Mouse (Mus musculus): ENCODE results near the gene Rccd1. TPM values are rescaled to one million over a fixed set of nuclear protein-coding genes. Genes with fewer than 3 reads are reported as not detected.

The Rccd1 gene
- 3.7 and 7.2 TPM in 2 replicates for polyA plus RNA-seq (2012; ENCODE audit: insufficient read depth, insufficient read length, missing spikeins)

DNA sequence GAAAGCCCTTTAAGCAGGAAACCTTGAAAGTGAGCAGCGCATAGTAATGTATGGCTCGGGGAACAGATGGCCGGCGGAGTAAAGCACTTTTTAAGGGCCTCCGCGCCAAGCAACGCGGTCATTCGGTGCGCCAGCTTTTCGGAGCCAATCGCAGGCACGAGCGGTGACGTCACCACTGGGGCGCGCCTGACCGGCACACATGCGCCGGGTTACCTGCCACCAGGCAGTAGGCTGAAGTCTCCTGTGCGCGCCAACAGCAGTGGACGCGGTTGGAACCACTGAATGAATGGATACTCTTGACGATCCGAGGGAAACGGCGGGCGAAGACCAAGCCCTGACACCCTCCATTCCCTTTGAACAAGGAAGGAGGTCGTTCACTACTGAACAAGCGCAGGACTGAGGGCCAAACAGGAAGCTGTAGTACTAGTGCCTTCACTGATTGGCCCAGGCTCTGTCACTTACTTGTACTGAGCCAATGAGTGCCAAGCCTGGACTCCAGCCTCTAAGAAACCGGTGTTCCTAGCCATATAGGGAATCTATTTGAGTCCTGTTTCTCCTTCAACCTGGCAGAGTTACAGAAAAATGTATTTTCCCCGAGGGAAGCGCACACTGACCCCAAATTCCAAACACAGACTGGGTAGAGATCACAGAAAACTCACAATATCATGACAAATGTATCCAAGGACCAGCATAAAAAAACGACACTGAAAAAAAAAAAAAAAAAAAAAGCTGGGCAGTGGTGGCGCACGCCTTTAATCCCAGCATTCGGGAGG is at the start of gene Rccd1:
TSS of gene Rccd1 (minus strand) at position 412 of the 773 bp plus-strand sequence.
- peak within 1 kb of the TSS; percentile 81 for H3K4me3 ChIP-seq (ENCODE audit: insufficient read depth, low read depth, low read length)
- H3K4me1 ChIP-seq (ENCODE audit: control insufficient read depth, insufficient read depth, insufficient read length, low read length) = peaks cover 2% of the 10 kb centered on the region; the same call in 1 of the 2 replicates
- H3K27ac ChIP-seq (replicated peaks; ENCODE audit: low read depth, low read length) = peak within 1 kb of the TSS; percentile 99

DNA sequence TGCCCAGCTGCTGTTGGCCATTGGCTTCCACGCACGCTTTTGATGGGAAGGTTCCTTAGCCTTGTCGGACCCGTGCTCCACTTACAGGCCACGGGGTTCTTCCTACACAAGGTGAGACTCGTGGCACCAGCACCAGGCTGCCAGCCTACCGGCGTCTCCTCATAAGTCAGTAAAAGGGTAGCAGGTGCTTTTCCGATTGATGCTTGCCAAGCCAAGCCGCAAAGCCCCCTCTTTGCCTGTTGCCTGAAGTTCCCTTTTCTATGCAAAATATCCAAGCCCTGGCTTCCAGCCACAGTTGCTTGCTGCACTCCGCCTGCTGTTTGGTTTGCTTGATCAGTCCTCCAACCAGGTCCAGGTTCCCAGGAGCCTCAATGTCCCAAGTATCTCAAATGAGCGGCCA is 49.6 kb upstream of the Rccd1 start:
- H3K27ac ChIP-seq (replicated peaks; ENCODE audit: low read depth, low read length) = no peak overlapping the region
- 0 out of 2 replicates have a peak, but pooled peaks cover 3% of the 10 kb centered on the region for H3K4me1 ChIP-seq (ENCODE audit: control insufficient read depth, insufficient read depth, insufficient read length, low read length)
- H3K4me3 ChIP-seq (ENCODE audit: insufficient read depth, low read depth, low read length) = no peak overlapping the region

DNA sequence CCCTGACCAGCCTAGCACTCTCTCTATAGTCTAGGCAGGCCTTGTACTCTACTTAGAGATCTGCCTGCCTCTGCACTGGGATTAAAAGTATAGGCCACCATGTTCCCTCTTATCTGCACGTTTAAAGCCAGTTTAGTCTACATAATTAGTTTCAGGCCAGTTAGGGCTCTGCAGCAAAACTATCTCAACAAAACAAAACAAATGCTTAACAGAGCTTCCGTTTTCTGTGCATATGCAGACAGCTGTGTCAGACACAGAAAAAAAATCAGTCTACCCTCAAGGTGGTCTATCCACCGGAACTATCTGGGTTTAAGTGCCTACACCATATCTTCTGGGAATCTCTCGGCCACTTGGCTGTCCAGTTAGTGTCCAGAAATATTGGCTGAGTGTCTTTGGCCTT is 49.1 kb upstream of the Rccd1 start:
- Histone ChIP-seq H3K4me3 (ENCODE audit: insufficient read depth, low read depth, low read length) (no peak overlapping the region), H3K4me1 (ENCODE audit: control insufficient read depth, insufficient read depth, insufficient read length, low read length) (peaks cover 3% of the 10 kb centered on the region; the same call in 1 of the 2 replicates), H3K27ac (replicated peaks; ENCODE audit: low read depth, low read length) (no peak overlapping the region)

DNA sequence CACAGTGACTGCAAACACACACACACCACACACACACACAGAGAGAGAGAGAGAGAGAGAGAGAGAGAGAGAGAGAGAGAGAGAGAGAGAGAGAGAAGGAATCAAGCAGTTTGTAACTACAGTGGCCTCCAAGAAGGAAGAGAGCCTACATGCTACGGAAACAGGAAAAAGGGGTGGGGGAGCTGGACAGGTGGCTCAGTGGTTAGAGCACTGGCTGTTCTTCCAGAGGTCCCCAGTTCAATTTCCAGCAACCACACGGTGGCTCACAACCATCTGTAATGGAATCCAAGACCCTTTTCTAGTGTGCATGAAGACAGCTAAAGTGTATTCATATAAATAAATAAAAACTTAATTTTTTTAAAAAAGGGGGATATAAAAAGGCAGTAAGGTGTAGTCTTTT is 48.4 kb upstream of the Rccd1 start:
- Histone ChIP-seq H3K4me1 (ENCODE audit: control insufficient read depth, insufficient read depth, insufficient read length, low read length) (peaks cover 3% of the 10 kb centered on the region; the same call in 1 of the 2 replicates), H3K27ac (replicated peaks; ENCODE audit: low read depth, low read length) (no peak overlapping the region), H3K4me3 (ENCODE audit: insufficient read depth, low read depth, low read length) (no peak overlapping the region)

DNA sequence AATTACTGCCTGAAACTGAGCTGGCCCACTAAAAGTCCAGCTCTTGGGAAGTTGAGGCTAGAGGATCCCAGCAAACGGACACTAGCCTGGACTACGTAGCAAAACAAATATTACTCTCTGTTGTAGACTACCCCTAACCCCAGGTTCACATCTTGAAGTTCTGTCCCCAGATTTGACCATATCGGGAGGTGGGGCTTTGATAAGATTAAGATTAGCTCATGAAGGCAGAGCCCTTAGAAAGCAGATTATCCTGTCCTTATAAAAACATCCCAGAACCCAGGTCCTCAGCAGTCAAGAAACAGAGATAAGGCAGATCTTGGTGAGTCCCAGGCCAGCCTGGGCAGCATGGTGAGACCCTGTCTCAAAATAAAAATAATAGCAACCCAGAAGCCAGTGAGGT is 47.9 kb upstream of the Rccd1 start:
- H3K4me1 ChIP-seq (ENCODE audit: control insufficient read depth, insufficient read depth, insufficient read length, low read length) = peaks cover 3% of the 10 kb centered on the region; the same call in 1 of the 2 replicates
- no peak overlapping the region for H3K4me3 ChIP-seq (ENCODE audit: insufficient read depth, low read depth, low read length)
- H3K27ac ChIP-seq (replicated peaks; ENCODE audit: low read depth, low read length) = no peak overlapping the region

DNA sequence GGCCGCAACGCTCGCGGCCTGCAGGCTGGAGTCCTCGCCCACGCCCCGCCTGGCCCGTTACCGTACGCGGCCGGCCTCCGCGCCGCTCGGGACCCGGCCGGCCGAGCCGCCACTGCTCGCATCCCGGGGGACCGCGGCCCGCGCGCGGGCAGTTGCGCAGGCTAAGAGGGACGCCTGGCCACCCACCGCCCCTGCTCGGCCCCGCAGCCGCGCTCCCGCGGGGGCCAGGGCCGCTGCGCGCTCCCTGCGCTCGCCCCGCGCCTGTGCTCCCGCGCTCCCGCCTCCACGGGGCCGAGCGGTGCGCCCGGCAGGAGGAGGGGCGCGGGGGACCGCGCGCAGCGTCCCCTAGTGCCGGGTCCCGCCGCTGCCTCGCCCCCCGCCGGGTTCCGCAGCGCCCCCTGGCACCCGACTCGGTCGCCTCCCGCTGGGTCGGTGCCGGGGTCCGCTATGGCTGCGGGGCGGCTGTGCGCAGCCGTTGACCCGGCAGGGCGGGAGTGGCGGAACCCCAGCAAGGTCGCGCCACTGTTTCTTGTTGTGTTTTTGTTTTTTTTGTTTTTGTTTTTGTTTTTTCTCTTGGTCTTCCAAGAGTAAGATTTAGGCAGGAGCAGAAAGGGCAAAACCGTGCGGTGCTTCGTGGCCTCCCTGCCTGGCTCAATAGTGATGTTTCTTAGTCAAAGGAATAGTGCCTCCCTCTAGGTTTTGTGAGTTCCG is 46.9 kb upstream of the Rccd1 start, which contains the start of gene Man2a2:
TSS of gene Man2a2 (minus strand) at position 335 of the 711 bp plus-strand sequence.
- Histone ChIP-seq H3K4me3 (ENCODE audit: insufficient read depth, low read depth, low read length) (peak within 1 kb of the TSS; percentile 84), H3K27ac (replicated peaks; ENCODE audit: low read depth, low read length) (peak within 1 kb of the TSS; percentile 54), H3K4me1 (ENCODE audit: control insufficient read depth, insufficient read depth, insufficient read length, low read length) (peaks cover 3% of the 10 kb centered on the region; the same call in 1 of the 2 replicates)

DNA sequence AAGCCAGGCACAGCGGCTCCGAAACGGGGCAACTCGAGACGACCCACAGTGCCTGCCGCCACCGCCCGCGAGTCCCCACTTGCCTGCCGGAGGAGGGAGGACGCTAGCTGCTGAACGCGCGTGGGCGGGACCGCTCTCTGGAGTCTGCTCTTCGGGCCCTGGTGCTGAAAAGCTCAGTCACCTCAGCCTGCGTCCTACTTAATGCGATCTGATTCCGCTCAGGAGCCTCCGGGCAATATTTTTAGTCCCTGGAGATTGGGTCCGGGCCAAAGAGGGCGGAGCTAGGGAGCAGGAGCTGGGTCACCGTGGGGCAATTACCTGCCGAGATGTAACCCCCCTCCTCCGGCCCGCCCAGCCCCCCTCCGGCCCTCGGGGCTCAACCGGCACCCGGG is 46.4 kb upstream of the Rccd1 start:
- Histone ChIP-seq H3K4me1 (ENCODE audit: control insufficient read depth, insufficient read depth, insufficient read length, low read length) (peaks cover 3% of the 10 kb centered on the region; the same call in 1 of the 2 replicates), H3K4me3 (ENCODE audit: insufficient read depth, low read depth, low read length) (peak overlapping the region; percentile 84), H3K27ac (replicated peaks; ENCODE audit: low read depth, low read length) (peak overlapping the region; percentile 54)

DNA sequence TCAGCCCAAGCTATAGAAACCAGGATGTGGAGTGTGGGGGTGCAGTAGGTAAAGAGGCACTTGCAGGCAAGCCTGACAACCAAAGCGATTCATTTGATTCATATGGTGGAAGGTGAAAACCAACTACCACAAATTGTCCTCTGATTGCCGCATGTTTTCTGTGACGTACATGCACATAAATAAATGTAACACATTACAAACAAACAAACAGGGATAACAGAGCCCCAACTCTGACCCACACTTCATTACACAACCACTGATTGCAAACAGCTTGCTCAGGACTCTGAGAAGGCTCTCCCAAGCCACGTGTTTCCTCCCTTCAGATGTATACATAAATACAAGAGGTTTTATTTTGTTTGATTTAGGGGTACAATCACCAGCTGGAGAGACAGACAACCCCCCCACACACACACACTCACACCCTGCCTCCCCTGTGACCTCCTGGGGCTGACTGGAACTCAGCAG is 45.7 kb upstream of the Rccd1 start:
- peak overlapping the region; percentile 84 for H3K4me3 ChIP-seq (ENCODE audit: insufficient read depth, low read depth, low read length)
- H3K27ac ChIP-seq (replicated peaks; ENCODE audit: low read depth, low read length) = peak overlapping the region; percentile 54
- H3K4me1 ChIP-seq (ENCODE audit: control insufficient read depth, insufficient read depth, insufficient read length, low read length) = peaks cover 3% of the 10 kb centered on the region; the same call in 1 of the 2 replicates

DNA sequence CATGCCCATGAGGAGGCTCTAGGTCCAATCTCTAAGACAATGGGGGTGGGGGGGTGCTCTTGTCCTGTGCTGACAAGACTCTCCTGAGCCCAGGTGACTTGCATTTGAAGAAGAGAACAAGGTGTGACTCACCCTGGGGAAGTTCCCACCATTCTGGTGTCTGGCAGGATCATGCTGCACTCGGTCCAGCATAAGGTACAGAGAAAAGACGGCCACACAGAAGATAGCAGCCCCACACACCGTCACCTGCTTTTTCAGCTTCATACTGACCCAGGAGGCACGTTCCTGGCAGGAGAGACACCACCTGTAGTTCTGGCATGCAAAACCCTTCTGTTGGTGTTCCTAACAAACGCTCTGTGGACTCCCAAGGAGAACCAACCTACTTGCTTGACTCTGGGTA is 45.2 kb upstream of the Rccd1 start:
- Histone ChIP-seq H3K4me3 (ENCODE audit: insufficient read depth, low read depth, low read length) (peak overlapping the region; percentile 84), H3K27ac (replicated peaks; ENCODE audit: low read depth, low read length) (0 out of 2 replicates have a peak overlapping the region, but pooled peaks have one; percentile 8), H3K4me1 (ENCODE audit: control insufficient read depth, insufficient read depth, insufficient read length, low read length) (peaks cover 3% of the 10 kb centered on the region; the same call in 1 of the 2 replicates)

DNA sequence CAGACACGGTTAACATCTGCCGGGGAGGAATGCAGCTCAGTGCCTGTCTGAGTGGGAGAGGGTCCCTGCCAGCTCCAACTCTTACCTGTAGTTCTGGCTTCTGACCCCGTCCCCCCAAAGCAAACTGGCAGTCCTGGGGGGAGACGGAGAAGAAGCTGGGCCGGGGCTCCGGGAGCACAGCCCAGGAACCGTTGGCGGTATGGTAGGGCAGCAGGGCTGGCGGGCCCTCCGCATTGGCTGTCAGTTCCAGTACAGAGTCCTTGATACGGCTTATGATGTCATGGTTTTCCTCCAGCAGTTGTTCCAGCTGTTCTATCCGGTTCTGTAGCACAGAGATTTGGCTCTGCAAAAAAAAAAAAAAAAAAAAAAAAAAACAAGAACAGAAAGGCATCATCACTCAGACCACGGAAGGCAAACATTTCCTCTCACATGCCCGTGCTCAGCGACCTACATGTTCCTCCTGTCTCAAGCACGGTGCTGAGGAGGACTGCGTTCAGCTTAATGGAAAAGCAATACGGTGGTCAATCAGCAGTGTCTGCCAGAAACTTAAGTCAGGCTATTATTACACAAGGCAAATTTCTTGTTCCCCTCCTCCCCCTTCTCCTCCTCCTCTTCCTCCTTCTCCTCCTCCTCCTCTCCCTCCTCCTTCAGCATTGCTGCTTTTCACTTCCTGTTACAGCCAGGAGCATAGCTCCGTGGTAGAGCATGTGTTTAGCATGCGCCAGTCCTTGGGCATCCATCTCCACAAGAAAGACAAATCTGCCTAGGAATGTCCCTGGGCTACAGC is 44.6 kb upstream of the Rccd1 start:
- Histone ChIP-seq H3K27ac (replicated peaks; ENCODE audit: low read depth, low read length) (peak overlapping the region; percentile 49; the same call in 1 of the 2 replicates), H3K4me3 (ENCODE audit: insufficient read depth, low read depth, low read length) (peak overlapping the region; percentile 84)

DNA sequence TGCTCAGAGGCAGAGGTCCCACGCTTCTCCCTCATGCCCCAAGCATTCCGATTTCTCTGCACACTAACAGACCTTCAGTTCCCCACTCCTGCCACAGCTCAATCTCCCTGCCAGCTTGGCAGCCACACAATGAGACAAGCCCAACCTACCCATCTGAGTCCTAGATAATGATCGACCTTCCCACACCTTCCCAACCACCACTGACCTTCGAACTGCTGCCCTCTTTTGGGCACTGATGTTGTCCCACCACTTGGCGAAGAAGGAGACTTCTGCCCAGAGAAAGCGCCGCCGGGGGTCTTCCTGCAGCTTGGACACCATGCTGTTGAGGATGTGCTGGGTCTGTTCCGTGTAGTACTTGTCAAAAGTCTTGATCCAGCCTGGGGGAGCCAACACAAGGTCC is 43.8 kb upstream of the Rccd1 start:
- Histone ChIP-seq H3K27ac (replicated peaks; ENCODE audit: low read depth, low read length) (no peak overlapping the region), H3K4me1 (ENCODE audit: control insufficient read depth, insufficient read depth, insufficient read length, low read length) (peaks cover 3% of the 10 kb centered on the region; the same call in 1 of the 2 replicates), H3K4me3 (ENCODE audit: insufficient read depth, low read depth, low read length) (no peak overlapping the region)

More for the DNA sequence above, 44.6 kb upstream of the Rccd1 start:
- H3K4me1 ChIP-seq (ENCODE audit: control insufficient read depth, insufficient read depth, insufficient read length, low read length) = peaks cover 3% of the 10 kb centered on the region; the same call in 1 of the 2 replicates

DNA sequence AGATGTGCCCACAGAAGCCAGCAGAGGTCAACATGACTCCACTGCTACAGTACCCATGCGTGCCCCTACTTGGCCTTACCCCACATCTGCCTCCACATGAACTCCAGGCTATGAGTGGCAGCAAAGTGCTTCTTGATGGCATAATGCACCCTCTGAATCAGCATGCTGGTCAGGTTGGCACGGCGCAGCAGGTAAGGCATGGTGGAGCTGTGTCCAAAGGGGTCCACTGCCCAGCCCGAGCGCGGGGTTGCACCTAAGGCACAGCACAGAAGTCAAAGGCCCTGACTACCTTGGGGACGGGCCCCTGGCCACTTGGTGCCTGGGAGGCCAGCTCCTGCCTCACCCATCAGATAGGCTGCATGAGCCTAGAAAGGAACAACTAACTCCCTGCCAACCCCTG is 43.0 kb upstream of the Rccd1 start:
- no peak overlapping the region for H3K27ac ChIP-seq (replicated peaks; ENCODE audit: low read depth, low read length)
- H3K4me1 ChIP-seq (ENCODE audit: control insufficient read depth, insufficient read depth, insufficient read length, low read length) = peaks cover 3% of the 10 kb centered on the region; the same call in 1 of the 2 replicates
- no peak overlapping the region for H3K4me3 ChIP-seq (ENCODE audit: insufficient read depth, low read depth, low read length)

DNA sequence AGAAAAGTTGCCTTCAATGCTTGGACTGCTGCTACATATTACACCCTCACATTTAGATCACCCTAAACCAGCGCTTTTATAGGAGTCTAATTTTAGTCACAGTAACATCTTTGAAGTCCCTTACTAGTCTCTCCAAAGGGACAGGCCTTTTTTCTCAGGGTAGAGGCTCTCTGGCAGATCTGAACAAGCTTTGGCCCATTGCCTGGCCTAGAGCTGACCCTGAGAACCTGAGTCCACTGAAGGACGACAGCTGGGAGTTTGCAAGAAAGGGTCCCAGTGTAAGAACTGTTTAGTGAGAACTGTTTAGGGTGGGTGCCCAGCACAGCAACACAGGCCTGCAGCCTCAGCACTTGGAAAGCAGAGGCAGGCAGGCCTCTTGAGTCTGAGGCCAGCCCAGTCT is 41.5 kb upstream of the Rccd1 start:
- Histone ChIP-seq H3K4me3 (ENCODE audit: insufficient read depth, low read depth, low read length) (no peak overlapping the region), H3K27ac (replicated peaks; ENCODE audit: low read depth, low read length) (no peak overlapping the region), H3K4me1 (ENCODE audit: control insufficient read depth, insufficient read depth, insufficient read length, low read length) (peaks cover 3% of the 10 kb centered on the region; the same call in 1 of the 2 replicates)

DNA sequence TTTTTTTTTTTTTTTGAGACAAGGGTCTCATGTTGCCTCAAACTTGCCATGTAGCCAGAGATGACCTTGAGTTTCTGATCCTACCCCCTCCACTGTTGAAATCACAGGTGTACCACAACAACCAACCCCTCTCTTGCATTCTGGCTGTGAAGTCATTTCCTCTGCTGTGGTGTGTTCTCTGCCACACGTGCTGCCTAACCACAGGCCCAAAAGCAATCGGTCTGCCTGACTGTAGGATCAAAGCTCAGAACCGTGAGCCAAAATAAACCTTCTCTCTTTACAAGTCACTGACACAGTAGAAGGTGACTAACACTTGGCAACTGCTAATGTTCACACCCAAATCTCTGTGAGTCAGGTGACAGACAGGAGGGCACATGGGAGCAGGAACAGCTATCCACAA is 36.2 kb upstream of the Rccd1 start:
- Histone ChIP-seq H3K4me1 (ENCODE audit: control insufficient read depth, insufficient read depth, insufficient read length, low read length) (0 out of 2 replicates have a peak, but pooled peaks cover 2% of the 10 kb centered on the region), H3K27ac (replicated peaks; ENCODE audit: low read depth, low read length) (no peak overlapping the region), H3K4me3 (ENCODE audit: insufficient read depth, low read depth, low read length) (no peak overlapping the region)
